ENCODE assay signal across 9 mouse cellular contexts in genomic region chr5:37091171-37091628, GRCm38 (mm10). TPM values are rescaled to one million over a fixed set of nuclear protein-coding genes. Genes with fewer than 3 reads are reported as not detected.
A peak's percentile ranks its signal among the peaks of the same experiment; 100 is the strongest.
DNase-seq lines count a peak whose midpoint lies in the region; ATAC-seq and TF ChIP-seq lines count a peak whose summit lies in the region.
"Had no signal": no experiment of that assay in that cellular context is flagged by ENCODE, and none has a peak within 500 bp of the region (broad histone marks: within the 10 kb centered on the region; RNA-seq: fewer than 3 reads in every experiment).

No protein-coding gene starts in this region.

- peaks cover 14% of the 10 kb centered on the region for H3K36me3 ChIP-seq in midbrain, postnatal 0 days (ENCODE audit: insufficient read depth, low read length)

- 0 out of 2 replicates have a peak, but pooled peaks cover 3% of the 10 kb centered on the region for H3K27me3 ChIP-seq in midbrain, postnatal 0 days (ENCODE audit: insufficient read depth, low read length)

- WGBS in midbrain, postnatal 0 days = 3% methylated on average over 47 of the region's 47 CpGs

- peak overlapping the region; percentile 38 for H3K4me2 ChIP-seq in midbrain, postnatal 0 days (ENCODE audit: low read depth, low read length, poor library complexity, severe bottlenecking)

- DNase-seq in left cerebral cortex, postnatal 4 days = peak; percentile 62
- no peak for DNase-seq in left cerebral cortex, adult 8-10 months (ENCODE audit: low spot score in 2 of 2)
- DNase-seq in cerebellum, adult 18-20 months = peak; percentile 31 to 52
- peak; percentile 56 for DNase-seq in forelimb bud, embryonic 11.5 days (ENCODE audit: low read depth, low spot score)
- DNase-seq in midbrain, postnatal 0 days (ENCODE audit: low spot score) = peak; percentile 61
- no peak for DNase-seq in gastrocnemius, postnatal 36 days
- DNase-seq in layer of hippocampus, adult 9-11 months = no peak
- DNase-seq in layer of hippocampus, postnatal 10 days (ENCODE audit: low spot score in 2 of 2) = no peak

- peak overlapping the region; percentile 29 for H3K9ac ChIP-seq in midbrain, postnatal 0 days (replicated peaks; ENCODE audit: low read length, poor library complexity, severe bottlenecking)
- H3K9ac ChIP-seq: liver, embryonic 14.5 days had no signal

- peaks cover 5% of the 10 kb centered on the region; the same call in 1 of the 2 replicates for H3K4me1 ChIP-seq in midbrain, postnatal 0 days (ENCODE audit: insufficient read depth, low read length)

- intact Hi-C loops in left cerebral cortex, postnatal 4 days (cut with DNase I) = no loop called here
- intact Hi-C loops in gastrocnemius, postnatal 36 days (cut with DNase I) = no loop called here

- no peaks in the 10 kb centered on the region for H3K9me3 ChIP-seq in midbrain, postnatal 0 days (ENCODE audit: low read length)

- peak overlapping the region; percentile 12; the same call in 1 of the 2 replicates for H3K4me3 ChIP-seq in midbrain, postnatal 0 days (ENCODE audit: low read depth, low read length)

- peak; percentile 44 for TF ChIP-seq CTCF in midbrain, postnatal 0 days (IDR thresholded peaks at IDR 0.05)

- H3K27ac ChIP-seq in midbrain, postnatal 0 days (ENCODE audit: low read depth, low read length) = no peak overlapping the region
- H3K27ac ChIP-seq: liver, embryonic 14.5 days had no signal

- no peak for ATAC-seq in midbrain, postnatal 0 days (ENCODE audit: low FRiP score)

RNA-seq across cellular contexts. Expression of gene Gm1043, which starts 6.0 kb away (rescaled TPM):
- total RNA-seq in left cerebral cortex, postnatal 4 days (2021) = 10 to 100 TPM; 33.2 to 36.8 TPM
- 10 to 100 TPM; 34.8 to 40.7 (median 36.0) TPM for total RNA-seq in left cerebral cortex, adult 8-10 months (2022)
- total RNA-seq in midbrain, postnatal 0 days (2014; rRNA removed) = 19.4 and 29.5 TPM in 2 replicates
- 1.2 and 1.6 TPM in 2 replicates for polyA plus RNA-seq in midbrain, postnatal 0 days (2015; fragmentation: Nextera tagmentation; extraction: Ambion mirVana)
- not detected for total RNA-seq in gastrocnemius, postnatal 36 days (2021)
- 10 to 100 TPM; 16.5 to 18.4 TPM for total RNA-seq in layer of hippocampus, postnatal 10 days (2021)
- polyA plus RNA-seq: liver, embryonic 14.5 days had no signal

Comparison
In these comparisons a context has a peak if more than half of its experiments do, and no peak if none do; other contexts are left out.
1. DNase-seq: peak in left cerebral cortex, postnatal 4 days (single experiment), cerebellum, adult 18-20 months (2 of 2), forelimb bud, embryonic 11.5 days (single experiment) and midbrain, postnatal 0 days (single experiment); none in left cerebral cortex, adult 8-10 months (0 of 2), gastrocnemius, postnatal 36 days (0 of 2), layer of hippocampus, adult 9-11 months (single experiment) and layer of hippocampus, postnatal 10 days (0 of 2).
2. RNA of gene Gm1043, which starts 6.0 kb away (total RNA-seq): 33.2 to 36.8 TPM in left cerebral cortex, postnatal 4 days, 34.8 to 40.7 TPM in left cerebral cortex, adult 8-10 months, 19.4 to 29.5 TPM in midbrain, postnatal 0 days and 16.5 to 18.4 TPM in layer of hippocampus, postnatal 10 days; not detected in gastrocnemius, postnatal 36 days; every median in the first group is over 10 times any median in the second.